Mouse (Mus musculus) cerebellum, adult 11 months (tissue): ENCODE measurements around the gene Safb.
"Not testable (repeated sequence)": the region's sequence is repeated elsewhere in the genome, so short reads cannot be mapped to it uniquely, and the experiment has no call there.

Experiments
- DNase-seq: peaks from one replicate; pipeline ENCODE4 v3.0.0; 2022

Gene Safb

GRCm38 (mm10) chr17:56611861-56612564 lies 27.4 kb downstream of the Safb start:
- peak; percentile 59 for DNase-seq

- DNase-seq = not testable (repeated sequence)
These were observed 27.9 kb downstream of the Safb start for GRCm38 (mm10) chr17:56612565-56612939.

- peak; percentile 95 for DNase-seq
These were observed 28.7 kb downstream of the Safb start, which contains the start of gene Rpl36 for GRCm38 (mm10) chr17:56613236-56613844. TSS of gene Rpl36 (plus strand) at chr17:56613416.

DNA sequence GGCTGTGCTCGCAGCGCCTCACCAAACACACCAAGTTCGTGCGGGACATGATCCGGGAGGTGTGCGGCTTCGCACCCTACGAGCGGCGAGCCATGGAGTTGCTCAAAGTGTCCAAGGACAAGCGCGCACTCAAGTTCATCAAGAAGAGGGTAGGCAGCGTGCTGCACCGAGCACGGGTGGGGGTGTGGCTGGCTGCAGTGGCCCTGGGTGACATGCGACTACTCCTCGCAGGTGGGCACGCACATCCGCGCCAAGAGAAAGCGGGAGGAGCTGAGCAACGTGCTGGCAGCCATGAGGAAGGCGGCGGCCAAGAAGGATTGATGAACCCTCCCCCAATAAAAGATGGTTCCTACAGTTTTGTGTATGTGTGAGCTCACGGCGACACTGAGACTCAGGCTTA lies 29.3 kb downstream of the Safb start:
- not testable (repeated sequence) for DNase-seq

DNA sequence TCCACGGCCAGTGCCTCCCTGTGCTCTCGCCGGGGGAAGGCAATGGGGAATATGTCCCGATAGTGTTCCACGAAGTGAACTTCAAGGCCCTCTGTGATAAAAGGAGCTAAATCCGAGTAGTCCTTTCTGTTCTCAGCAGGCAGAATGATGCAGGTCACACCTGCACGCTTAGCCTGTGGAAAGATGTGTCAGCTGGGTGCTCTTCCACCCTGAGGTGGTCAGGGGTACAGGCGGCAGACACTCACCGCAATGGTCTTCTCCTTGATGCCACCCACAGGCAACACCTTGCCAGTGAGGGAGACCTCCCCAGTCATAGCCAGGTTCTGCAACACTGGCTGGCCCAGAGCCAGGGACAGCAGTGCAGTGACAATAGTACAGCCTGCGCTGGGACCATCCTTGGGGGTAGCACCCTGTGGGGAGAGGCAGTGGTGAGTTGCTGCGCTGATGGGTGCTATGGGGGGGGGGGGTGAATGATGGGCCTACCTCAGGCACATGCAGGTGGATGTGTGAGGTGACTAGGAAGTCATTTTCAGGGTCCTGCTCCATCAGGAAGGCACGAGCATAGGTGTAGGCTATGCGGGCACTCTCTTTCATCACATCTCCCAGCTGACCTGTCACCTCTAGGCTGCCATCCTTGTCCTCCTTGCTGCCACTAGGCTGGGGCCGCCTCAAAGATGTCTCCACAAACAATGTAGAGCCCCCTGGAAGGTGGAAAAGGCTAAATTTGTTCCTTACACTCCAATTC lies 29.9 kb downstream of the Safb start:
- DNase-seq = no peak

DNA sequence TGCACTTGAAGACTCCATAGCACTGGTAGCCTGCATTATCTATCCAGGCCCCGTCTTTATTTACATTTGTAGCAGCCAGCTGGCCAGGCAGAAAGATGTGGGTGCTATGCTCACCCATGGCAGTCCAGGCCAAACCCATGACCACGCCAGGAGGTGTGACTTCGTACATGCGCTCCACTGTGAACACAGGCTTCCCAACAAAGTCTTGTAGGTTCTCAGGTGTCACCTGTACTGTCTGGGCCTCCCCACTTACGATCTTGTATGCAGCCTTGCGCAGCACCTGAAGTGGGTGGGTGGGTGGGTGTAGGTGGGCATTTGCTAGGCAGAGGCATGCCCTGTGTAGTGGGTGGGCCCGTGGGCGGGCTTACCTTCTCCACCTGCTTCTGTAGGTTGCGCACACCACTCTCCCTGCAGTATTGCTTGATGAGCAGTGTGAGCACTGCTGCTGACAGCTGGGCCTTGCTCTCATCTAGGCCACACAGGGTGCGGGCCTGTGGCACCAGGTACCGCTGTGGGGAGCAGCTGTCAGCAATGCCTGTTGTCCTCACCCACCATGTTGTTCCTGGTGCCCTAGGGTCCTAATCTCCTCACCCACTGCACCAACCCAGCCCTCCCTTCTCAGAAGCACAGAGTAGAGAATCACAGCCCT lies 30.6 kb downstream of the Safb start:
- no peak for DNase-seq

GRCm38 (mm10) chr17:56615792-56616191 lies 31.2 kb downstream of the Safb start:
- no peak for DNase-seq

- DNase-seq = peak; percentile 2
These were observed 32.1 kb downstream of the Safb start for GRCm38 (mm10) chr17:56616725-56617124.

DNA sequence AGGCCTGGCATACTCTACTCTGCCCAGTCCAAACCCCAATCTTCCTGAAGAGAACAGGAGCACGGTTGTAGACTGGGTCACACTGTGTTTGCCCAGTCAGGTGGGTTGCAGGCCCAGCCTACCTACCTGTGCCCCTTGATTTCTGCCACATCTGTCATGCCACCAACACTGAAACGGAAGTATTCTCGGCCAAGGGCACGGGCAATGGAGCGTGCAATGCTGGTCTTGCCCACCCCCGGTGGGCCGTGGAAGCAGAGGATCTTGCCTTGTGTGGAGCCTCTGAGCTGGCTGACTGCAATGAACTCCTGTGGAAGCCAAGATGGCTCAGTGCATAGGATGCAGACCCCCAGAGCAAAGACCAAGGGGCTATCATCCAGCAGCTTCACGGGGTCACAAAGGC lies 33.0 kb downstream of the Safb start:
- DNase-seq = no peak

- no peak for DNase-seq
These were observed 40.9 kb downstream of the Safb start for GRCm38 (mm10) chr17:56625495-56625894.

DNA sequence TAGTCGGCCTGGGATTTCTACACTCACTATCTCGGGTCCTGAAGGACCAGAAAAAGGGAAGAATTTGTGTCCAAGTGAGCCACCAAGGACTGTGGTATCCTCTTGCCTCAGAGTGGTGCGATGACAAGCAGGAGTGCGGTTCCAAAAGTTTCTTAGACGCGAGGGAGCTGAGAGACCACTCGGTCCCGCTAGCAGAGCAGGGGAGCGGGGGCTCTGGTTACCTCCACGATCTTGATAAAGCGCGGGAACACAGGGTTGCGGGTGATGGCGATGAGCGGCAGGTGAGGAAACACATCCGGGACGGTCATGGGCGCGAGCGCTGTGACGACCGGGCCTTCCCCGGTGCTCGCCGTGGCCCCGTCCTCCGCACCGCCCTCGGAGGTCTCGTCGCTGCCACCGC lies 41.6 kb downstream of the Safb start:
- no peak for DNase-seq

DNA sequence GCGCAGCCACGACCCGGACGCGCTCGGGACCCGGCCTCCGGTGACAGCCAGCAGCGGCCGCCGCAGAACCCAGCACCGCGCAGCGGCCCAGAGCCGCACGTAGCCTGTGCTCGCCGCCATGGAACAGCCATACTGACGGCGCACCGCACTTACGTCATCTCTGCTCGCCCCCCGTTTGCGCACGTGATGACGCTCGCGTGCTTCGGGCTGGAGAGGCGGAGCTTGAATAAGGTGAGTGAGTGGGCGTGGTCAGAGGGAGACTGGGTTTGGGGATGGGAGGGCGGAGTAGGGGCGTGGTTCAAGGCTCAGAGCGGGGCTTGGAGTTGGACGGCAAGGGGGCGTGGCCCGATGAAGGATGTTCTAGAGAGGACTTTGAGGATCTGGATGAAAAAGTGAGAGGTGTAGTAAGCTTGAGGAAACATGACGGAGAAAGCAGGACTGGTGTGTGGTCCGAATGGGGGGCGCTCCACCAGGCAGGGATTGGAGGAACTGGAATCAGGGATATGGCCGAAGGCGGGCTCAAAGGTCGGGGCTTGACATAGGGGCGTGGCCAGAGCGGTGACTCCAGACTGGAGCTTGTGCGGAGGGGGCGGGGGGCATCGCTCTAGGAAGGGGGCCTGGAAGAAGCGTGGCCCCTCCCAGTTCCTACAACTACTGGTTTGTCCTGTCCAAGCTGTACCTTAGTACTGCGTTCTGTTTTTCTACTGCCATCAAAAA lies 42.3 kb downstream of the Safb start, which contains the start of gene Lonp1:
Lonp1 (minus strand) TSS at position 134 of the 717 bp plus-strand sequence.
- DNase-seq = peak; percentile 97

DNA sequence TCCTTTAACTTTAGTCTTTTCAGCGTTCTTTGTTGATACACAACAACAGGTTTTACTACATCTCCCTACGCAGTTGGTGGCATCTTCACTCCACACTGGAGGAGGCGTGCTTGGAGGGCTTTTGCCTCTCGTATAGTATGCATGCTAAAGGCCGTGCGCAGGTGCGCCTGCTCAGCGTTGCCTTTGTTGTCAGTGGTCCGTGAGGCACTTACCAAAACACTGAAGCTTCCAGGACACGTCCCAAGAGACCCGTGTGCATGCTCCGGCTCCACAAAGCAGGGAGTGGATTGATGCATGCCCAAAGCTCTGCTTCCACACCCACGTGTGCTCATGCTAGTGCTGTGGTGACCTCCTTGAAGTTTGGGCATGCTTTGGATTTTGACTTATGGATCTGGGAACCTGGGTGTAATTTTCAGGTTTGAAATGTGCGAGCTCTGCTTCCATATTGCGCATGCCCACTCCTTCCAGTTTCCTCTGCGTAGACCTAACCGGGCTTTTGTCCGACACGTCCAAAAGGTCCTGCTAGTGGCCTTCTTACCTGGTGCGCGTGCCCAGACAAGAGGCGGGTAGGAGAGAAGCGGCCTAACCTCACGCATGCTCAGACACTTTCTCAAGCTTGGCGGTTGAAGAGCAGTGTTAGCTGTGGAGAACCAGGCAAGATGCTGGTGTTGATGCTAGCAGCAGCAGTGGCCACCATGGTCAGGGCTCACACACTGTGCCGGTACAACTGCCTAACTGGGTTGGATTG lies 43.1 kb downstream of the Safb start, which contains the start of gene Catsperd:
Catsperd (plus strand) TSS at position 614 of the 748 bp plus-strand sequence.
- DNase-seq = no peak

- DNase-seq = not testable (repeated sequence)
These were observed 45.5 kb downstream of the Safb start for GRCm38 (mm10) chr17:56629800-56630781.

GRCm38 (mm10) chr17:56631807-56632206 lies 47.2 kb downstream of the Safb start:
- no peak for DNase-seq

DNA sequence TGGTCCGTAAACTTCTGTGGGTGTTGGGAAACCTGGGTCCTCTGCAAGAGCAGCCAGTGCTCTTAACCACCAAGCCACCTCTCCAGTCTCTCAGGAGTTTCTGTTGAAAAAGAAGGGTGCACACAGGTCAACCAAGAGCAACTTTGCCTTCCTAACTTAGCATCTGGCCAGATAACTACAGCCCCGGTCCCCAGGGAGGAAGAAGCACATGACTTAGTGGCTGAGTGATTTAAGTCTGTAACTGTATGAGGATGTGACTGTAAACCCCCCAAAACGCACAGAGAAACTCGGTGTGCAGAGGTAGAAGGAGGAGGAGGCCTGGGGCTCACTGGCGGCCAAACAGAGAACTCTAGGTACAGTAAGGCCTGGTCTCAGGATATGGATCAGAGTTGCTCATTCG lies 49.4 kb downstream of the Safb start:
- DNase-seq = no peak

DNA sequence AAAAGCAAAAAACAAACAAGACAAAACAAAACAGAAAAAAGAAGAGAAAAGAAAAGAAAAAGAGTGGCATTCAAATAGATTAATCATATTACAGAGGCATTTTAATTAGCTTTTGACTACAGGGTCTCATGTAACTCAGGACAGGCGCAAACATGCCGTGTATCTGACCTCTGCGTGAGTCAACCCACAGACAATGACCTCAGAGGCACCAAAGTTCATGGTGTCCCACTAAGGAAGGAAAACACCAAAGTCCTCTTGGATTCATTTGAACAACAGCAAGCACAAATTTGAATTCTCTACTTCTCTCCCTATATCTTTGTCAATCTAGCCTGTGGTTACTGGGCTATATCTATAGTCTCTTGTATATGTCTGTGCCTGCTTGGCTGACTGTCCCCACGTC lies 58.6 kb downstream of the Safb start:
- DNase-seq = no peak

DNA sequence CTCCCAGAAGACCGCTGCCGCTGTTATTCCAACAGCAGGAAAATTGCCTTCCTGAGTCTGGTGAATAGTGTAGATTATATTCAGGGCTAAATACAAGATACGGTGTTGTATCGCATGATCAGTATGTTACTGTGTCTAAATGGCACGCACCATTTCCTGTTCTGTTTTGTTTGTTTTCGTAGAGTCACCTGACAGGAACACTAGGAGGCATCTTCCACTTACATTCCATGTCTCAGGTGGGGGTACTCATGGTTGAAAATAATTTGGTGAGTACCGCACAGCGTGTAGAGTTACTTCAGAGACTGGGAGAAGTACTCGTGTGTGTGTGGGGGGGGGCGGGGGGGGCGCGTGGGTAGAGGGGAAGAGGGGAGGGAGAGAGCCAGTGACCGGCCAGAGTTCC lies 62.9 kb downstream of the Safb start:
- no peak for DNase-seq

GRCm38 (mm10) chr17:56651801-56652200 lies 67.2 kb downstream of the Safb start:
- DNase-seq = no peak

DNA sequence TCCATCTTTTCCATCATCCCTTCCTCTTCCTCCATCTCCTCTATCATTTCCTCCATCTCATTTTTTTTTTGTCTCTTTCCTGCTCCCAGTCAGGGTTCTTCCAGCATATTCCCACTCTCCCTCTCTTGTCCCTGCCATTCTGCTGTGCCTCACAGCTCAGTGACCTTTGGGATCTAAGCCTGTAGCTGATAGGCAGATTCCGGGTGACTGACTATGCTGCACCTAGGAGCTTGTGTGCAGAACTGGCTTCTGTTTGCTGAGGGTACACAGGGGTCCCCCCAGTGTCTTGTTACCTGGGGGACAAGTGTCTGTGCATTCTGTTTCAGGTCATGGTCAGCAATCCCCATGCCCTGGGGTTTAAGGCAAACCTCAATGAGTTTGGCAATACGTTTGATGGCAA lies 70.1 kb downstream of the Safb start:
- no peak for DNase-seq

DNA sequence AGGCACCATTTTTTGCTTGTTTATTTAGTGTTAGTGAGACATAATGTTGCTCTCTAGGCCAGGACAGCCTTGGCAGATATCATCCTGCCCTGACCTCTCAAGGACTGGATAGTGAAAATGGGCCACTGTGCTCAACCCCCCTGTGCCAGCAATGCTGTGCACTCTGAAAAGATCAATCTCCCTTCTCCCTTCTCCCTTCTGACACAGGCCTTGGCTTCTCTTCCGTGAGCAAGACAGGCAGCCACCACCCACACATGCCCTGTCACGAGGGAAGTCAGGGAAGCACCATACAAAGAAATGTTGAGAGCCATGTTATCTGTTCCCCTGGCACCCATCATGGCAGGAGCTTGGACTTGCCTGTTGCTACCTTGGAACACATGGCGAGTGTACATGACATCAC lies 70.7 kb downstream of the Safb start:
- no peak for DNase-seq
